Mouse (Mus musculus): ENCODE data around the gene Sgk1.

Sgk1 gene

GRCm38 (mm10) chr10:21882184-21883081, at the start of gene Sgk1:
Gene Sgk1, plus strand, starts transcription at chr10:21882184.
- DNase-seq (ENCODE audit: inconsistent age in 2 of 2, low spot score in 1 of 2) = peak in 1 of 2 experiments; percentile 68

GRCm38 (mm10) chr10:21832282-21832681, 49.7 kb upstream of the Sgk1 start:
- no peak for DNase-seq (ENCODE audit: inconsistent age in 2 of 2, low spot score in 1 of 2)

- DNase-seq (ENCODE audit: inconsistent age in 2 of 2, low spot score in 1 of 2) = no peak
These were observed 48.2 kb upstream of the Sgk1 start for GRCm38 (mm10) chr10:21833757-21834156.

GRCm38 (mm10) chr10:21835077-21835476, 46.9 kb upstream of the Sgk1 start:
- DNase-seq (ENCODE audit: inconsistent age in 2 of 2, low spot score in 1 of 2) = no peak

GRCm38 (mm10) chr10:21839248-21840155, 42.5 kb upstream of the Sgk1 start:
- peak; percentile 65 to 84 for DNase-seq (ENCODE audit: inconsistent age in 2 of 2, low spot score in 1 of 2)

GRCm38 (mm10) chr10:21843326-21843725, 38.7 kb upstream of the Sgk1 start:
- no peak for DNase-seq (ENCODE audit: inconsistent age in 2 of 2, low spot score in 1 of 2)

- DNase-seq (ENCODE audit: inconsistent age in 2 of 2, low spot score in 1 of 2) = no peak
These were observed 38.1 kb upstream of the Sgk1 start for GRCm38 (mm10) chr10:21843861-21844260.

GRCm38 (mm10) chr10:21844391-21844790, 37.6 kb upstream of the Sgk1 start:
- no peak for DNase-seq (ENCODE audit: inconsistent age in 2 of 2, low spot score in 1 of 2)

- DNase-seq (ENCODE audit: inconsistent age in 2 of 2, low spot score in 1 of 2) = no peak
These were observed 36.2 kb upstream of the Sgk1 start for GRCm38 (mm10) chr10:21845601-21846282.

- no peak for DNase-seq (ENCODE audit: inconsistent age in 2 of 2, low spot score in 1 of 2)
These were observed 35.6 kb upstream of the Sgk1 start for GRCm38 (mm10) chr10:21846366-21846765.

GRCm38 (mm10) chr10:21847026-21847820, 34.8 kb upstream of the Sgk1 start:
- peak in 1 of 2 experiments; percentile 82 for DNase-seq (ENCODE audit: inconsistent age in 2 of 2, low spot score in 1 of 2)

- no peak for DNase-seq (ENCODE audit: inconsistent age in 2 of 2, low spot score in 1 of 2)
These were observed 33.9 kb upstream of the Sgk1 start for GRCm38 (mm10) chr10:21847931-21848670.

GRCm38 (mm10) chr10:21849251-21849650, 32.7 kb upstream of the Sgk1 start:
- DNase-seq (ENCODE audit: inconsistent age in 2 of 2, low spot score in 1 of 2) = peak in 1 of 2 experiments; percentile 71

- DNase-seq (ENCODE audit: inconsistent age in 2 of 2, low spot score in 1 of 2) = peak in 1 of 2 experiments; percentile 57
These were observed 31.7 kb upstream of the Sgk1 start for GRCm38 (mm10) chr10:21850330-21850729.

- no peak for DNase-seq (ENCODE audit: inconsistent age in 2 of 2, low spot score in 1 of 2)
These were observed 28.9 kb upstream of the Sgk1 start for GRCm38 (mm10) chr10:21853122-21853521.

- no peak for DNase-seq (ENCODE audit: inconsistent age in 2 of 2, low spot score in 1 of 2)
These were observed 28.2 kb upstream of the Sgk1 start for GRCm38 (mm10) chr10:21853566-21854328.

- DNase-seq (ENCODE audit: inconsistent age in 2 of 2, low spot score in 1 of 2) = no peak
These were observed 26.6 kb upstream of the Sgk1 start for GRCm38 (mm10) chr10:21855338-21855737.

GRCm38 (mm10) chr10:21857676-21858075, 24.3 kb upstream of the Sgk1 start:
- peak; percentile 75 to 80 for DNase-seq (ENCODE audit: inconsistent age in 2 of 2, low spot score in 1 of 2)
